Mouse (Mus musculus) forebrain, embryonic 15.5 days (tissue): ENCODE results near the gene Klrb1c. TPM values are rescaled to one million over a fixed set of nuclear protein-coding genes. Genes with fewer than 3 reads are reported as not detected.
A peak's percentile ranks its signal among the peaks of the same experiment; 100 is the strongest.
"Not testable (repeated sequence)": the region's sequence is repeated elsewhere in the genome, so short reads cannot be mapped to it uniquely, and the experiment has no call there.

ENCODE experiments used
- ATAC-seq: fragments of 200-750 bp; cut with Nextera tagmentation; replicated peaks from 2 replicates; pipeline ENCODE4 v1.8.0; 2017; ENCODE audit warnings: mild to moderate bottlenecking, moderate TSS enrichment, moderate library complexity
- H3K27ac ChIP-seq: fragments of 300-500 bp; sonication (generic); replicated peaks from 2 replicates; pipeline ENCODE4 v1.5.1; 2015; ENCODE audit warnings: mild to moderate bottlenecking, inconsistent platforms
- H3K27me3 ChIP-seq: fragments of 300-500 bp; sonication (generic); 2 replicates; pipeline ENCODE4 v1.6.1; 2015; ENCODE audit warnings: inconsistent platforms
- H3K36me3 ChIP-seq: fragments of 300-500 bp; sonication (generic); 2 replicates; pipeline ENCODE4 v1.6.1; 2015; ENCODE audit warnings: mild to moderate bottlenecking, inconsistent platforms
- H3K4me1 ChIP-seq: fragments of 300-500 bp; sonication (generic); 2 replicates; pipeline ENCODE4 v1.6.1; 2015; ENCODE audit warnings: inconsistent platforms
- H3K4me2 ChIP-seq: fragments of 300-500 bp; sonication (generic); replicated peaks from 2 replicates; pipeline ENCODE4 v1.6.1; 2015; ENCODE audit warnings: mild to moderate bottlenecking, inconsistent platforms
- H3K4me3 ChIP-seq: fragments of 300-500 bp; sonication (generic); 2 replicates; pipeline ENCODE4 v1.5.1; 2015; ENCODE audit warnings: mild to moderate bottlenecking, inconsistent platforms
- H3K9ac ChIP-seq: fragments of 300-500 bp; sonication (generic); replicated peaks from 2 replicates; pipeline ENCODE4 v1.6.1; 2015; ENCODE audit warnings: mild to moderate bottlenecking, inconsistent platforms
- H3K9me3 ChIP-seq: fragments of 300-500 bp; sonication (generic); 2 replicates; pipeline ENCODE4 v1.6.1; 2016; ENCODE audit warnings: inconsistent platforms
- whole genome bisulfite sequencing: fragments of 180-500 bp; shearing (Covaris S2); methylation state at CpG from one replicate; pipeline ENCODE4 v1.1.7; 2015; ENCODE audit warnings: mixed read lengths; 5-methylcytosine and 5-hydroxymethylcytosine counted together
- polyA plus RNA-seq: library from polyadenylated mRNA; unstranded; fragments of >200 nt; fragmentation: Nextera tagmentation; extraction: Ambion mirVana; gene quantifications from 2 replicates; pipeline ENCODE4 v1.2.1, GENCODE M21; 2015

Gene Klrb1c
- polyA plus RNA-seq, 1 experiment from 2014 or later, result not detected

GRCm38 (mm10) chr6:128807021-128807420 is 18.0 kb upstream of the Klrb1c start:
- Histone ChIP-seq H3K4me1 (peaks cover 3% of the 10 kb centered on the region; the same call in 1 of the 2 replicates), H3K4me2 (no peak overlapping the region), H3K27ac (no peak overlapping the region), H3K4me3 (no peak overlapping the region), H3K9ac (no peak overlapping the region), H3K36me3 (no peaks in the 10 kb centered on the region), H3K27me3 (no peaks in the 10 kb centered on the region), H3K9me3 (no peaks in the 10 kb centered on the region)
- WGBS, result 62% methylated on average over 3 of the region's 3 CpGs
- ATAC-seq, result no peak

GRCm38 (mm10) chr6:128804823-128805640 is 16.0 kb upstream of the Klrb1c start:
- not testable (repeated sequence) for ATAC-seq, H3K4me2 ChIP-seq
- WGBS, result 59% methylated on average over 7 of the region's 7 CpGs

DNA sequence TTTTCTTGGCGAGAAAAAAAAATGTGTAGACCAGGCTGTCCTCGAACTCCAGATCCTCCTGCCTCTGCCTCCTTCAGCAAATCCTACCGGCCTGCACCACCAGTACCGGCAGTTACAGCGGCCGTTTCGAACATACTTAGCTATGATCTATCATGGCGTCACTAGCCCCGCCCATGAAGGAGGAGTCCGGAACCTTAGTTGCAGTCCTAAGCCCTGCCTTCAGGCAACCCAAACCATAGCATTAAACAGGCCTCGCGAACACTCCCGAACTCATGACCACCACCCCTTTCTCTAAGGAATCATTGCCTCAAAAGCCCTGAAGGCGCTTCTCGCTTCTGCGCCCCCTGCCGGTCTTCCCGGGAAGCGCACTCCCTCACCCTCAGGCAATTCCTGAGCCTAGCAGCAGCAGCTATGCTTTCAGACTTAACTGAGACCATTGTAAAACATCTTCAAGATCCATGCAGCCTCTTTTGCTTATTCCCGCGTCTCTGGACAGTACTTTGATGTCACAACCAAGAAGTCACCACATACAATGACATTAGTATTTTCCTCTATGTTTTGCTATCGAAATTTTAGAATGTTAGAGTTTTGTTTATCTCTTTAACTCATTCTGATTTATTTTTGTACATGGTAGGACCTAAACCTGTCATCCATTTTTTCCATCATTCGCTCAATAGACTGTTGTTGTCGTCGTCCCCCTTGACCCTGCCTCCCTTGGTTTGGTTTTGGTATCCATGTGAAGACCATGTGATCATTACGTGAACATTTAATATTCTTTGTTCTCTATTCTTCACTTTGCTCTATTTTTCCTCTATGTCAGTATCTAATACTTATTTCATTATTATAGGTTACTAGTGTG is 14.2 kb upstream of the Klrb1c start:
- Histone ChIP-seq H3K9ac (peak overlapping the region; percentile 60), H3K27me3 (no peaks in the 10 kb centered on the region), H3K4me2 (peak overlapping the region; percentile 43), H3K36me3 (no peaks in the 10 kb centered on the region), H3K9me3 (no peaks in the 10 kb centered on the region), H3K4me1 (peaks cover 9% of the 10 kb centered on the region), H3K27ac (peak overlapping the region; percentile 83), H3K4me3 (peak overlapping the region; percentile 47)
- ATAC-seq, result peak; percentile 94
- WGBS, result 8% methylated on average over 26 of the region's 26 CpGs

More at GRCm38 (mm10) chr6:128804823-128805640, 16.0 kb upstream of the Klrb1c start:
- H3K4me3 ChIP-seq, H3K9me3 ChIP-seq, H3K27me3 ChIP-seq, H3K4me1 ChIP-seq, H3K9ac ChIP-seq, H3K36me3 ChIP-seq: not testable (repeated sequence)
- peak overlapping the region; percentile 17; the same call in 1 of the 2 replicates for H3K27ac ChIP-seq

- H3K36me3 ChIP-seq, result no peaks in the 10 kb centered on the region
- H3K9ac ChIP-seq, result peak overlapping the region; percentile 60
- peak; percentile 65 for ATAC-seq
- peak overlapping the region; percentile 47 for H3K4me3 ChIP-seq
- 7% methylated on average over 10 of the region's 10 CpGs for WGBS
- no peaks in the 10 kb centered on the region for H3K27me3 ChIP-seq
- peak overlapping the region; percentile 83 for H3K27ac ChIP-seq
- H3K4me1 ChIP-seq, result peaks cover 14% of the 10 kb centered on the region
- H3K9me3 ChIP-seq, result no peaks in the 10 kb centered on the region
- peak overlapping the region; percentile 43 for H3K4me2 ChIP-seq
Observed at GRCm38 (mm10) chr6:128802557-128802956, 13.5 kb upstream of the Klrb1c start.

DNA sequence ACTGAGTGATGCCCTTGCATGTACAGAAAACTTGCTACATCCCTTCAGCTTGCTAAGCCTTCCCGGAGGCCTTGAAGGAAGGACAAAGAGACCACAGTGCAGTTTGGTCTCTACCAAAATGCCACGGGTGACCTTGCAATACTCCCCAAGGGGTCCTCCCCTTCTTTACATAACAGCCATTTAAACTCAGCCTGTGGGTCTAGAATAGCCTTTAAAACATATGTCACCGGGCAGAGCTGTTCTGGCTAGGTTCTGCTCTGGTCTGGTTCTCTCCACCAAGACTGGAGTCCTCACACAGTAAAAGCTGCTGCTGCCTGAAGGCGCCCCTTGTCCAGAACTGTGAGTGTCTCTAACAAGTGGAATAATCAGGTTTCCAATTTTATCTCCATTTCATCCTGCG is 11.7 kb upstream of the Klrb1c start:
- not testable (repeated sequence) for H3K9me3 ChIP-seq, H3K4me2 ChIP-seq, H3K4me3 ChIP-seq, H3K9ac ChIP-seq, H3K27me3 ChIP-seq, ATAC-seq, H3K36me3 ChIP-seq, H3K27ac ChIP-seq
- H3K4me1 ChIP-seq, result peaks cover 14% of the 10 kb centered on the region
- WGBS, result 82% methylated on average over 5 of the region's 5 CpGs

DNA sequence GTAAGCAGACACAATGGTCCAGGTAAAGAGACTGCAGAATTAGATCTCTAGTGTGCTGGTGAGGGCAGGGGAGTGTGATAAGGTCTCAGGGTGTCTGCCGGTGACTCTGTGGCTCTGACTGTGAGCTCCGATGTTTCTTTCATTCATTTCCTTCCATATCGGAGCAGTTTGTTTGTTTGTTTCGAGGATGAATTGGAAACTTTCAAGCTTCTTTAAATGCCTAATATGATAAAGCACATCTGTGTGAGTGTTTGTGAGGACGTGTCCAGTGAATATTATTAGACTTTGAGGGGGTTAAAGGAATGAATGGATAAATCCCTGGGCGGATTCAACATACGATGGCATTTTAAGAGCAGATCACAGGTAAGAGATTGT is 10.9 kb upstream of the Klrb1c start:
- H3K36me3 ChIP-seq, result no peaks in the 10 kb centered on the region
- 17% methylated on average over 7 of the region's 7 CpGs for WGBS
- H3K9ac ChIP-seq, result peak overlapping the region; percentile 66

DNA sequence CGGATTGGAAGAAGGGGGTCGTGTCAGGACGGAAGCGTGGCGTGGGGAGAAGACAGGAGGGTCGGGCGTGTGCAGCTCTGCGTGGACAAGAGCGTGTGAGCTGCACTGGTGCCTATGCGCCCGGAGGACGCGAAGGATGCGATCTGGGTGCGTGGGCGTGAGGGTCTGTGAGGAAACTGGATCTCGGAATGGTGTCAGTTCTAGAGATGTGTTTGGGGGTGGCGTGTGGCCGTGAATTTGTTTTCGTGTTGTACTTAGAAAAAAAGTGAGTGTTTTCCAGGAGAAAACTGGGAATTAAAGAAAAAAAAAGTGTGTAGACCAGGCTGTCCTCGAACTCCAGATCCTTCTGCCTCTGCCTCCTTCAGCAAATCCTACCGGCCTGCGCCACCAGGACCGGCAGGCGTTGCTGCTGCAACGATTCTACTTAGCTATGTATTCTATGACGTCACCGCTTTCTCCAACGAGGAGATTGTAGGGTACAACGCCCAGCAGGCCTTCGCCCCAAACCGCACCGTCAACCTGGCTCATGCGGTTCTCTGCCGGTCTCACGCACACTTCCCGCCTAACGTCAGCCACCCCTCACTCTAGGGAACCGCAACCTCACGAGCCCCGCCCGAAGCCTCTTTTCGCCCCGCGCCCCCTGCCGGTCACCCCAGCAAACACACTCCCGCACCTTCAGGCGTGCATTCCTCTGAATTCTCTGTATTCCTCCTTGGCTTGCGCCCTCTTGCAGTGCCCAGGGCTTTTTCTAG is 10.3 kb upstream of the Klrb1c start:
- ATAC-seq, result peak; percentile 74
- Histone ChIP-seq H3K4me2 (peak overlapping the region; percentile 56), H3K4me1 (peaks cover 14% of the 10 kb centered on the region)

More for the DNA sequence above, 10.9 kb upstream of the Klrb1c start:
- no peak for ATAC-seq
- Histone ChIP-seq H3K4me1 (peaks cover 14% of the 10 kb centered on the region), H3K27ac (peak overlapping the region; percentile 92), H3K4me2 (peak overlapping the region; percentile 41), H3K9me3 (no peaks in the 10 kb centered on the region), H3K27me3 (no peaks in the 10 kb centered on the region), H3K4me3 (peak overlapping the region; percentile 72)

GRCm38 (mm10) chr6:128798772-128799143 is 9.7 kb upstream of the Klrb1c start:
- H3K4me3 ChIP-seq, result peak overlapping the region; percentile 72
- ATAC-seq, result peak; percentile 45
- peak overlapping the region; percentile 56 for H3K4me2 ChIP-seq
- under 1% methylated on average over 20 of the region's 20 CpGs for WGBS
- H3K4me1 ChIP-seq, result peaks cover 14% of the 10 kb centered on the region
- peak overlapping the region; percentile 66 for H3K9ac ChIP-seq
- peak overlapping the region; percentile 92 for H3K27ac ChIP-seq
- not testable (repeated sequence) for H3K27me3 ChIP-seq, H3K36me3 ChIP-seq, H3K9me3 ChIP-seq

More for the DNA sequence above, 10.3 kb upstream of the Klrb1c start:
- Histone ChIP-seq H3K27ac (peak overlapping the region; percentile 92), H3K9ac (peak overlapping the region; percentile 66), H3K4me3 (peak overlapping the region; percentile 72)
- H3K36me3 ChIP-seq, H3K27me3 ChIP-seq, H3K9me3 ChIP-seq: not testable (repeated sequence)
- WGBS, result under 1% methylated on average over 49 of the region's 49 CpGs

GRCm38 (mm10) chr6:128797936-128798771 is 9.1 kb upstream of the Klrb1c start:
- no peak for ATAC-seq
- H3K4me2 ChIP-seq, result peak overlapping the region; percentile 56
- H3K4me1 ChIP-seq, result peaks cover 11% of the 10 kb centered on the region
- peak overlapping the region; percentile 36; the same call in 1 of the 2 replicates for H3K27ac ChIP-seq
- H3K36me3 ChIP-seq, result no peaks in the 10 kb centered on the region
- no peaks in the 10 kb centered on the region for H3K9me3 ChIP-seq
- no peaks in the 10 kb centered on the region for H3K27me3 ChIP-seq
- peak overlapping the region; percentile 34 for H3K9ac ChIP-seq
- WGBS, result 7% methylated on average over 15 of the region's 15 CpGs
- peak overlapping the region; percentile 72 for H3K4me3 ChIP-seq

DNA sequence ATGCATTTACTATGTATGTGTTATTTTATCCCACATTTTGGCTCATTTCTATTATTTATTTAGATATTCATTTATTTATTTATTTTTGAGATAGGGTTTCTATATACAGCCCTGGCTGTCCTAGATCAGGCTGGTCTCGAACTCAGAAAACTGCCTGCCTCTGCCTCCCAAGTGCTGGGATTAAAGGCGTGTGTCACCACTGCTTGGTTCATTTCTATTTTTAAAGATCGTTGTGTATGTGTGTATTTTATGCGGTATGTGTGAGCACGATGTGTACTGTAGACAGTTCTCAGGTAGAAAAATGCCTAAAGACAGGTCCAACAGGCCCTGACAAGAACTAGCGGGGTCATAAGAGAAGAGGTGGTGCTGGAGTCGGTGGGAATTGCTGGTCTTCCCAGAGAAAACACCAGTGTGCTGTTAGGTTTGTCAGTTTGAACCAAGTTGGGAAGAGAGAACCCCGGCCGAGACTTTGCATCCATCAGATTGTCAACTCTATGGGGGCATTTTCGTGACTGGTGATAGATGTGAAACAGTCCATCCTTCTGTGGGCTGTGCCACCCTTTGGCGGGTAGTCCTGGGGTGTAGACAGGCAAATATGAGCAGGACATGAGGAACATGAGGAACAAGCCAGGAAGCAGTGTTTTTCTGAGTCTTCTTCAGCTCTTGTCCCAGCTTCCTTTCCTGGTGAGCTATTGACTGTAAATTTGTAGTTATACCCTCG is 8.3 kb upstream of the Klrb1c start:
- no peak overlapping the region for H3K9ac ChIP-seq
- peak overlapping the region; percentile 72 for H3K4me3 ChIP-seq
- peak overlapping the region; percentile 56 for H3K4me2 ChIP-seq
- no peaks in the 10 kb centered on the region for H3K36me3 ChIP-seq
- H3K9me3 ChIP-seq, result no peaks in the 10 kb centered on the region
- peak overlapping the region; percentile 36; the same call in 1 of the 2 replicates for H3K27ac ChIP-seq
- H3K4me1 ChIP-seq, result peaks cover 11% of the 10 kb centered on the region
- no peaks in the 10 kb centered on the region for H3K27me3 ChIP-seq
- no peak for ATAC-seq
- 77% methylated on average over 12 of the region's 12 CpGs for WGBS
